Mouse (Mus musculus): ENCODE measurements at regions not wholly inside any gene's neighbourhood (a gene's known extent, or its start where the extent isn't known, plus 50 kb on each side); places are given as distances from the start of the nearest gene placed in this dataset.

GRCm38 (mm10) chr3:6004423-6004822 is 253.8 kb downstream of the Gm8797 start:
- TF ChIP-seq CTCF (IDR thresholded peaks at IDR 0.05) (no peak), POLR2A (IDR thresholded peaks at IDR 0.05; ENCODE audit: insufficient read depth, low read depth, low read length) (no peak), EP300 (IDR thresholded peaks at IDR 0.05; ENCODE audit: insufficient read depth, low read depth, low read length) (no peak)

All from heart, adult 2 months (tissue).